Comparison of ENCODE assay signal across 8 mouse cellular contexts in the genomic region with DNA sequence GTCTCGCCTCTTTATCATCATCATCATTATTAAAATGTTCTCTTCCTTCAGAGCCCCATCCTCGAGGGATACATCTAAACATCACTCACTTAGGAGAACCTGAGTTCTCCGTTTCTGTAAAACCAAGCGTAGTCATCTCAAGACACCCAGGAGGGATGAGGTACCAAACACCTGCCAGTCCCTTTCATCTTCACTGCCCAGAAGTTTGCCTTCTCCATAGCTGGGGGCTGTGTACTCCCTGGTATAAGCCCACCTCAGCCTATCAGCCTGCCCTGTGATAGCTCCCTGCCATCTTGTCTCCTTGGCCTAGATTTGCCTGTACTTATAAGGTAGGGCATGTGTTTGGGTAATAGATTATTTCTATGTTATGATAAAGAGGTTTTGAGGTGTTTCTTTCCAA. TPM values are rescaled to one million over a fixed set of nuclear protein-coding genes. Genes with fewer than 3 reads are reported as not detected.
DNase-seq lines count a peak whose midpoint lies in the region; ATAC-seq lines count a peak whose summit lies in the region.

No protein-coding gene starts in this region.

- H3K27me3 ChIP-seq in heart, embryonic 14.5 days (ENCODE audit: control insufficient read depth, insufficient read depth, low read length) = no peaks in the 10 kb centered on the region
- no peaks in the 10 kb centered on the region for H3K27me3 ChIP-seq in hindbrain, embryonic 15.5 days
- H3K27me3 ChIP-seq in midbrain, embryonic 13.5 days = peaks cover 3% of the 10 kb centered on the region; the same call in 1 of the 2 replicates

- 11% methylated on average over 4 of the region's 4 CpGs for WGBS in heart, embryonic 14.5 days
- WGBS in hindbrain, embryonic 15.5 days = 9% methylated on average over 4 of the region's 4 CpGs
- 10% methylated on average over 4 of the region's 4 CpGs for WGBS in midbrain, embryonic 13.5 days

- ATAC-seq in heart, embryonic 14.5 days (ENCODE audit: insufficient number of reproducible peaks, insufficient read depth, low FRiP score, low read depth) = no peak
- ATAC-seq in activated CD4-positive, CD25-positive, alpha-beta regulatory T cell, adult 4 months = peak; percentile 13
- ATAC-seq in hindbrain, embryonic 15.5 days (ENCODE audit: low FRiP score, low read depth) = peak; percentile 1; the same call in 1 of the 2 replicates
- no peak for ATAC-seq in midbrain, embryonic 13.5 days

- H3K4me1 ChIP-seq in heart, embryonic 14.5 days (ENCODE audit: control insufficient read depth in 2 of 2, insufficient read depth in 2 of 2, low read length in 2 of 2) = peaks cover 2 to 9% of the 10 kb centered on the region in 2 experiments; a peak in 3 of 4 replicates
- peaks cover 8% of the 10 kb centered on the region; the same call in 1 of the 2 replicates for H3K4me1 ChIP-seq in hindbrain, embryonic 15.5 days (replicated peaks)
- H3K4me1 ChIP-seq in midbrain, embryonic 13.5 days (replicated peaks) = peaks cover 10% of the 10 kb centered on the region

- peak overlapping the region; percentile 79 for H3K4me2 ChIP-seq in heart, embryonic 14.5 days (ENCODE audit: low read length)
- H3K4me2 ChIP-seq in hindbrain, embryonic 15.5 days = peak overlapping the region; percentile 77
- H3K4me2 ChIP-seq in midbrain, embryonic 13.5 days (replicated peaks) = peak overlapping the region; percentile 83

- DNase-seq in heart, adult 18-20 months = no peak
- DNase-seq in adrenal gland, postnatal 4 days (ENCODE audit: low spot score in 2 of 2) = no peak
- no peak for DNase-seq in adrenal gland, postnatal 14 days
- no peak for DNase-seq in yolk sac, embryonic 10.5 days (ENCODE audit: low spot score)

- H3K4me3 ChIP-seq in heart, embryonic 14.5 days (ENCODE audit: control insufficient read depth in 1 of 2, insufficient read depth in 1 of 2, low read depth in 1 of 2, low read length in 2 of 2) = peak overlapping the region; percentile 90 to 96
- peak overlapping the region; percentile 86 for H3K4me3 ChIP-seq in hindbrain, embryonic 15.5 days
- peak overlapping the region; percentile 81 for H3K4me3 ChIP-seq in midbrain, embryonic 13.5 days (replicated peaks)

- no peak overlapping the region for H3K27ac ChIP-seq in heart, embryonic 14.5 days (replicated peaks in 1 of 2; ENCODE audit: control insufficient read depth in 1 of 2, insufficient read depth in 1 of 2, low read depth in 2 of 2, low read length in 2 of 2)
- H3K27ac ChIP-seq in hindbrain, embryonic 15.5 days (replicated peaks) = no peak overlapping the region
- no peak overlapping the region for H3K27ac ChIP-seq in midbrain, embryonic 13.5 days

- no peaks in the 10 kb centered on the region for H3K9me3 ChIP-seq in heart, embryonic 14.5 days (ENCODE audit: control insufficient read depth, low read length)
- H3K9me3 ChIP-seq in hindbrain, embryonic 15.5 days = no peaks in the 10 kb centered on the region
- H3K9me3 ChIP-seq in midbrain, embryonic 13.5 days = no peaks in the 10 kb centered on the region

- peak overlapping the region; percentile 92 for H3K9ac ChIP-seq in heart, embryonic 14.5 days (ENCODE audit: low read length)
- peak overlapping the region; percentile 69 for H3K9ac ChIP-seq in hindbrain, embryonic 15.5 days
- peak overlapping the region; percentile 75 for H3K9ac ChIP-seq in midbrain, embryonic 13.5 days (replicated peaks)

- H3K36me3 ChIP-seq in heart, embryonic 14.5 days (ENCODE audit: control insufficient read depth, insufficient read depth, low read length) = no peaks in the 10 kb centered on the region
- H3K36me3 ChIP-seq in hindbrain, embryonic 15.5 days = no peaks in the 10 kb centered on the region
- H3K36me3 ChIP-seq in midbrain, embryonic 13.5 days = no peaks in the 10 kb centered on the region

RNA-seq across cellular contexts. Expression of a gene that starts 1.1 kb away (rescaled TPM):
- 29.2 and 33.0 TPM in 2 replicates for polyA plus RNA-seq in heart, embryonic 14.5 days (2014; fragmentation: Nextera tagmentation; extraction: Ambion mirVana)
- total RNA-seq in heart, adult 18-20 months (2021) = 10 to 100 TPM; 45.1 to 49.7 TPM
- 10 to 100 TPM; 66.5 to 83.3 TPM for polyA plus RNA-seq in activated CD4-positive, CD25-positive, alpha-beta regulatory T cell, adult 4 months (2017; shearing (Covaris generic))
- 62.8 and 65.2 TPM in 2 replicates for polyA plus RNA-seq in hindbrain, embryonic 15.5 days (2015; fragmentation: Nextera tagmentation; extraction: Ambion mirVana)
- 53.8 and 59.3 TPM in 2 replicates for polyA plus RNA-seq in midbrain, embryonic 13.5 days (2015; fragmentation: Nextera tagmentation; extraction: Ambion mirVana)
- 10 to 100 TPM; 71.2 to 79.8 TPM for total RNA-seq in adrenal gland, postnatal 4 days (2021)
- 58.2 and 64.4 TPM in 2 replicates for total RNA-seq in adrenal gland, postnatal 14 days (2021)

RNA-seq across cellular contexts. Expression of a gene that starts 46.9 kb away (rescaled TPM):
- 0.12 and 0.20 TPM in 2 replicates for polyA plus RNA-seq in heart, embryonic 14.5 days (2014; fragmentation: Nextera tagmentation; extraction: Ambion mirVana)
- not detected for total RNA-seq in heart, adult 18-20 months (2021)
- polyA plus RNA-seq in activated CD4-positive, CD25-positive, alpha-beta regulatory T cell, adult 4 months (2017; shearing (Covaris generic)) = not detected
- polyA plus RNA-seq in hindbrain, embryonic 15.5 days (2015; fragmentation: Nextera tagmentation; extraction: Ambion mirVana) = 1.8 and 2.2 TPM in 2 replicates
- 0.61 and 0.69 TPM in 2 replicates for polyA plus RNA-seq in midbrain, embryonic 13.5 days (2015; fragmentation: Nextera tagmentation; extraction: Ambion mirVana)
- total RNA-seq in adrenal gland, postnatal 4 days (2021) = under 1 TPM; 0.62 to 0.76 TPM
- 1.5 TPM in 2 replicates for total RNA-seq in adrenal gland, postnatal 14 days (2021)

Comparison
In these comparisons a context has a peak if more than half of its experiments do, and no peak if none do; other contexts are left out.
1. ATAC-seq: peak in activated CD4-positive, CD25-positive, alpha-beta regulatory T cell, adult 4 months (single experiment) and hindbrain, embryonic 15.5 days (single experiment); none in heart, embryonic 14.5 days (single experiment) and midbrain, embryonic 13.5 days (single experiment).
2. Peak in every context shown above with its lines, with median percentiles within 50 percentile points of each other: H3K4me2 ChIP-seq, H3K4me3 ChIP-seq and H3K9ac ChIP-seq.